Mouse (Mus musculus): ENCODE measurements around the gene Gm765. TPM values are rescaled to one million over a fixed set of nuclear protein-coding genes. Genes with fewer than 3 reads are reported as not detected.

Gm765 gene
- polyA plus RNA-seq, 2 experiments = 0.92 to 1.3 TPM

DNA sequence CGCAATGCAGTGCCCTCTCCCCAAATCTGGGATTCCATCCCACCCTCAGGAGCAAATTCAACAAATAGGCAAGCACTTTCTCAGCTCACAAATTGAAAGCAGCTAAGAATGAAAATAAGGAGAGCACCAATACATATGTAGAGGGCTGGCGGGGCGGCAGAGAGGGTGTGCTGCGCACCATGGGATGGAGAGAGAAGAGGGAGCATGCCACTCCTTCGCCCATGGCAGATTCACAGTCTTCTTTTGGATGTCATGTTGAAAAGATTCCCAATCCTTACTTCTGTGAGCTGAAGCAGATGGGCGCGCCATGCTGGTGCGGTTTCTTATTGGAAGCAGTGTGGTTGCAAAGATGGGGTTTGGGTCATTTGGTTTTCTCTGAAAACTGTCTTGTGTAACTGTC lies 118.6 kb downstream of the Gm765 start:
- ATAC-seq (ENCODE audit: low FRiP score, low read depth) = no peak

DNA sequence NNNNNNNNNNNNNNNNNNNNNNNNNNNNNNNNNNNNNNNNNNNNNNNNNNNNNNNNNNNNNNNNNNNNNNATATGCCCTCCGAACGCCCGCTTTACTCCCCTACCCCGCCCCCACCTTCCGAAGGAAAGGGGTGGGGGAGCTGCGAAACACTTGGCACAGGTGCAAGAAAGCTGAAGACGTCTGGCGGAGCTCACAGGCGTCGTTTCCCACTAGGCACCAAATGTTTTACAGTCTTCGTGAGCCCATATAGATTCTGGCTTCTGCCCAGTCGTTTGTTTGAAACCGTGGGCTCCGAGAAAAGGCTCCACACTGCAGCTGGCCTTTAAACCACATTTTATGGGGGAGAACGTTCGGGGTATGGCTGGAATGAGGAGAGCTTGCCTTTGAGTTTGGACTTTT lies 120.6 kb downstream of the Gm765 start:
- peaks cover 6% of the 10 kb centered on the region; the same call in 1 of the 2 replicates for H3K4me1 ChIP-seq (ENCODE audit: control insufficient read depth, insufficient read depth, low read length)
- H3K36me3 ChIP-seq (ENCODE audit: control insufficient read depth, insufficient read depth, low read length) = no peaks in the 10 kb centered on the region
- no peak overlapping the region; the same call in 1 of the 2 replicates for H3K4me3 ChIP-seq (replicated peaks; ENCODE audit: low read length)
- no peaks in the 10 kb centered on the region for H3K27me3 ChIP-seq (ENCODE audit: control insufficient read depth, insufficient read depth, low read length)
- peak; percentile 90 for DNase-seq (ENCODE audit: low spot score)
- no peak overlapping the region for H3K9ac ChIP-seq (ENCODE audit: low read depth, low read length, severe bottlenecking)
- TF ChIP-seq POLR2A (IDR thresholded peaks at IDR 0.05; ENCODE audit: borderline replicate concordance, extremely low read depth, insufficient read depth, insufficient read length) = no peak
- H3K9me3 ChIP-seq (ENCODE audit: control insufficient read depth, low read length) = no peaks in the 10 kb centered on the region
- WGBS = 27% methylated on average over 16 of the region's 16 CpGs
- peak overlapping the region; percentile 34 for H3K4me2 ChIP-seq (replicated peaks; ENCODE audit: low read depth, low read length, severe bottlenecking)
- H3K27ac ChIP-seq (replicated peaks; ENCODE audit: low read depth, low read length) = peak overlapping the region; percentile 69; the same call in 1 of the 2 replicates
- peak; percentile 93 for ATAC-seq (ENCODE audit: low FRiP score, low read depth)

More for the DNA sequence above, 118.6 kb downstream of the Gm765 start:
- no peak overlapping the region for H3K4me2 ChIP-seq (replicated peaks; ENCODE audit: low read depth, low read length, severe bottlenecking)
- H3K4me3 ChIP-seq (replicated peaks; ENCODE audit: low read length) = no peak overlapping the region
- no peaks in the 10 kb centered on the region for H3K27me3 ChIP-seq (ENCODE audit: control insufficient read depth, insufficient read depth, low read length)
- no peak overlapping the region for H3K9ac ChIP-seq (ENCODE audit: low read depth, low read length, severe bottlenecking)
- no peak for TF ChIP-seq POLR2A (IDR thresholded peaks at IDR 0.05; ENCODE audit: borderline replicate concordance, extremely low read depth, insufficient read depth, insufficient read length)
- 95% methylated on average over 8 of the region's 8 CpGs for WGBS
- no peak overlapping the region for H3K27ac ChIP-seq (replicated peaks; ENCODE audit: low read depth, low read length)
- H3K4me1 ChIP-seq (ENCODE audit: control insufficient read depth, insufficient read depth, low read length) = peaks cover 6% of the 10 kb centered on the region; the same call in 1 of the 2 replicates
- H3K9me3 ChIP-seq (ENCODE audit: control insufficient read depth, low read length) = no peaks in the 10 kb centered on the region
- no peaks in the 10 kb centered on the region for H3K36me3 ChIP-seq (ENCODE audit: control insufficient read depth, insufficient read depth, low read length)
- no peak for DNase-seq (ENCODE audit: low spot score)

DNA sequence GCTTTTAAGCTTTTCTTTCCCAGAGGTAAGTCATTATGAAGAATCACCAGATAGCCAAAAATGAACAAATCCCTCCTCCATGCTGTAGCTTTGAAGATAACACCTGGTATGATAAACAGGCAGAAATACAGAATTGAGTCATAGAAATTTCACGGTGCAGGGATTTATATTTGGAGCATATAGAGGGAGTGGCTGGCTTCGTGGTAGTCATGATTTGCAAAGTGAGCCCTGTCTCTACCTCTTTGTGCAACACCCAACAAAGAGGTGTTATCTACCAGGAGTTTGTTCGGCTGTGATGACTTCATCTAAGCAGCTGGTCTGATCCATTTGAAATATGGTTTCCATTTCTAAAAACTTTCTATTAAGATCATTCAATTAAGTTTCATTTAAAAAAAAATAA lies 130.3 kb downstream of the Gm765 start:
- Histone ChIP-seq H3K27me3 (ENCODE audit: control insufficient read depth, insufficient read depth, low read length) (no peaks in the 10 kb centered on the region), H3K27ac (replicated peaks; ENCODE audit: low read depth, low read length) (0 out of 2 replicates have a peak overlapping the region, but pooled peaks have one; percentile 39), H3K4me3 (replicated peaks; ENCODE audit: low read length) (no peak overlapping the region), H3K4me1 (ENCODE audit: control insufficient read depth, insufficient read depth, low read length) (peaks cover 12% of the 10 kb centered on the region; the same call in 1 of the 2 replicates), H3K9me3 (ENCODE audit: control insufficient read depth, low read length) (no peaks in the 10 kb centered on the region), H3K4me2 (replicated peaks; ENCODE audit: low read depth, low read length, severe bottlenecking) (no peak overlapping the region), H3K36me3 (ENCODE audit: control insufficient read depth, insufficient read depth, low read length) (no peaks in the 10 kb centered on the region), H3K9ac (ENCODE audit: low read depth, low read length, severe bottlenecking) (no peak overlapping the region)
- ATAC-seq (ENCODE audit: low FRiP score, low read depth) (no peak), DNase-seq (ENCODE audit: low spot score) (no peak)
- no peak for TF ChIP-seq POLR2A (IDR thresholded peaks at IDR 0.05; ENCODE audit: borderline replicate concordance, extremely low read depth, insufficient read depth, insufficient read length)
- 50% methylated on average over 3 of the region's 3 CpGs for WGBS

DNA sequence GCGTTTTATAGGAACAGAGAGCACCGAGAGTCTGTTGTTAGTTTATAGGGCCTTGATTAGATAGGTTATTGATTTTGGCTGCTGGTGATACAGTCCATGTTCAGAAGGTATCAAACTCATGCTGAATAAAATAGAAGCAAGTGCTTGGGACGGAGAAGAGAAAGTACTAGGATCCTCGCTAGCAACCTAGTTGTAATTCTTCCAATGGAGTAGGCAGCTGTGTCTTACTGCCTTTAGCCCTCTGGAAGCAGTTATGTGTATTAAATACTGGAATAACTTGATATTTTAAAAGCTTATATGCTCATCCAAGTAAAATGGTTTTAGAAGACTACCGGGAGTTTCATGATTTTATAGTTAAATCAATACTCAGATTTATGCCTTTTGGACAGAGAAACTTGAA lies 132.3 kb downstream of the Gm765 start:
- ATAC-seq (ENCODE audit: low FRiP score, low read depth) = no peak
- DNase-seq (ENCODE audit: low spot score) = peak; percentile 61
- H3K4me2 ChIP-seq (replicated peaks; ENCODE audit: low read depth, low read length, severe bottlenecking) = no peak overlapping the region
- peak overlapping the region; percentile 45; the same call in 1 of the 2 replicates for H3K27ac ChIP-seq (replicated peaks; ENCODE audit: low read depth, low read length)
- H3K27me3 ChIP-seq (ENCODE audit: control insufficient read depth, insufficient read depth, low read length) = no peaks in the 10 kb centered on the region
- peaks cover 12% of the 10 kb centered on the region; the same call in 1 of the 2 replicates for H3K4me1 ChIP-seq (ENCODE audit: control insufficient read depth, insufficient read depth, low read length)
- TF ChIP-seq POLR2A (IDR thresholded peaks at IDR 0.05; ENCODE audit: borderline replicate concordance, extremely low read depth, insufficient read depth, insufficient read length) = no peak
- H3K36me3 ChIP-seq (ENCODE audit: control insufficient read depth, insufficient read depth, low read length) = no peaks in the 10 kb centered on the region
- 31% methylated on average over 5 of the region's 5 CpGs for WGBS
- no peaks in the 10 kb centered on the region for H3K9me3 ChIP-seq (ENCODE audit: control insufficient read depth, low read length)
- no peak overlapping the region for H3K9ac ChIP-seq (ENCODE audit: low read depth, low read length, severe bottlenecking)
- no peak overlapping the region for H3K4me3 ChIP-seq (replicated peaks; ENCODE audit: low read length)

DNA sequence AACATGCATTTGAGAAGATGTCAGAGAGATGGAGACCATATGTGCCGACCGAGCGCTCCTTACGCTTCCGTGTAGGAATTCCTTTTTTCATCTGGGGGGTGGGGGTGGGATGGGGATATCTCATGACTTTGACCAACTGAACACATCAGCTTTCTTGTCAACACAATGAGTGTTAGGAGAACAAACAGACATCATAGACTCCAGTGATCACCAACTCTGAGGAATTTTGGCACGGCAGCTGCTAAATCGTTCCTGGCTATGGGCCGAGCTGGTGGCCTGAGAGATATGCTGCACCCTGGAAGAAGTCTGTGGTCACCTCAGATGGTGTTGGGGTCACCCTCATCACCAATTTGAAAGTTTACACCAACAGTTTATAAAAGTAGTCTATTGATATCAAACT lies 134.5 kb downstream of the Gm765 start:
- no peak for TF ChIP-seq POLR2A (IDR thresholded peaks at IDR 0.05; ENCODE audit: borderline replicate concordance, extremely low read depth, insufficient read depth, insufficient read length)
- no peaks in the 10 kb centered on the region for H3K9me3 ChIP-seq (ENCODE audit: control insufficient read depth, low read length)
- DNase-seq (ENCODE audit: low spot score) (no peak), ATAC-seq (ENCODE audit: low FRiP score, low read depth) (no peak)
- WGBS = 87% methylated on average over 8 of the region's 8 CpGs
- H3K9ac ChIP-seq (ENCODE audit: low read depth, low read length, severe bottlenecking) = no peak overlapping the region
- no peaks in the 10 kb centered on the region for H3K36me3 ChIP-seq (ENCODE audit: control insufficient read depth, insufficient read depth, low read length)
- H3K27ac ChIP-seq (replicated peaks; ENCODE audit: low read depth, low read length) = no peak overlapping the region
- peaks cover 12% of the 10 kb centered on the region; the same call in 1 of the 2 replicates for H3K4me1 ChIP-seq (ENCODE audit: control insufficient read depth, insufficient read depth, low read length)
- H3K27me3 ChIP-seq (ENCODE audit: control insufficient read depth, insufficient read depth, low read length) = no peaks in the 10 kb centered on the region
- H3K4me3 ChIP-seq (replicated peaks; ENCODE audit: low read length) = no peak overlapping the region
- H3K4me2 ChIP-seq (replicated peaks; ENCODE audit: low read depth, low read length, severe bottlenecking) = no peak overlapping the region

All from limb, embryonic 14.5 days (tissue).